Mouse (Mus musculus) intestine, postnatal 0 days (tissue): ENCODE data around the gene Mrps5. TPM values are rescaled to one million over a fixed set of nuclear protein-coding genes. Genes with fewer than 3 reads are reported as not detected.

ENCODE experiments used
- ATAC-seq: fragments of 200-750 bp; cut with Nextera tagmentation; 2 replicates; pipeline ENCODE4 v1.8.0; 2017; ENCODE audit warnings: mild to moderate bottlenecking, moderate TSS enrichment, moderate library complexity
- H3K27ac ChIP-seq: fragments of 300-500 bp; sonication (generic); 2 replicates; pipeline ENCODE4 v1.5.1; 2014; ENCODE audit warnings: mild to moderate bottlenecking, low read depth, low read length, moderate library complexity
- H3K27me3 ChIP-seq: fragments of 300-500 bp; sonication (generic); replicated peaks from 2 replicates; pipeline ENCODE4 v1.6.1; 2014; ENCODE audit warnings: low read length, mixed read lengths; ENCODE audit not compliant: control insufficient read depth, insufficient read depth
- H3K36me3 ChIP-seq: fragments of 300-500 bp; sonication (generic); 2 replicates; pipeline ENCODE4 v1.6.1; 2014; ENCODE audit warnings: mild to moderate bottlenecking, moderate library complexity; ENCODE audit not compliant: control insufficient read depth, insufficient read depth
- H3K4me1 ChIP-seq: fragments of 300-500 bp; sonication (generic); replicated peaks from 2 replicates; pipeline ENCODE4 v1.6.1; 2014; ENCODE audit warnings: antibody characterized with exemption, low read length, mixed read lengths; ENCODE audit not compliant: control insufficient read depth, insufficient read depth
- H3K4me2 ChIP-seq: fragments of 300-500 bp; sonication (generic); replicated peaks from 2 replicates; pipeline ENCODE4 v1.6.1; 2014; ENCODE audit warnings: low read depth, mild to moderate bottlenecking, moderate library complexity
- H3K4me3 ChIP-seq: fragments of 300-500 bp; sonication (generic); 2 replicates; pipeline ENCODE4 v1.5.1; 2014; ENCODE audit warnings: low read depth, low read length
- H3K9ac ChIP-seq: fragments of 300-500 bp; sonication (generic); 2 replicates; pipeline ENCODE4 v1.6.1; 2014; ENCODE audit warnings: mild to moderate bottlenecking, low read depth, low read length
- H3K9me3 ChIP-seq: fragments of 300-500 bp; sonication (generic); 2 replicates; pipeline ENCODE4 v1.6.1; 2016; ENCODE audit warnings: mixed run types; ENCODE audit not compliant: control insufficient read depth
- CTCF ChIP-seq: sonication (generic); IDR thresholded peaks from 2 replicates; pipeline ENCODE4 v1.5.1; 2016; ENCODE audit warnings: low read depth, mild to moderate bottlenecking, control low read depth, antibody characterized with exemption, moderate library complexity
- WGBS: fragments of 180-500 bp; shearing (Covaris S2); extraction: QIAGEN DNeasy Blood & Tissue Kit; methylation state at CpG from one replicate; pipeline ENCODE4 v1.1.7; 2014; 5-methylcytosine and 5-hydroxymethylcytosine counted together
- polyA plus RNA-seq: library from polyadenylated mRNA; unstranded; fragments of >200 nt; fragmentation: Nextera tagmentation; extraction: Ambion mirVana; gene quantifications from 2 replicates; pipeline ENCODE4 v1.2.1, GENCODE M21; 2015

Mrps5 gene
- polyA plus RNA-seq, 1 experiment from 2014 or later: 71.0 TPM

GRCm38 (mm10) chr2:127608986-127609385 is 22.0 kb downstream of the Mrps5 start:
- TF ChIP-seq CTCF: no peak
- Histone ChIP-seq H3K27me3 (no peaks in the 10 kb centered on the region), H3K9me3 (no peaks in the 10 kb centered on the region), H3K4me2 (no peak overlapping the region), H3K27ac (no peak overlapping the region), H3K9ac (no peak overlapping the region), H3K4me1 (no peaks in the 10 kb centered on the region), H3K36me3 (peaks cover 19% of the 10 kb centered on the region), H3K4me3 (no peak overlapping the region)
- no peak for ATAC-seq
- 16% methylated on average over 5 of the region's 5 CpGs for WGBS

GRCm38 (mm10) chr2:127611386-127611785 is 24.4 kb downstream of the Mrps5 start:
- no peak for ATAC-seq
- Histone ChIP-seq H3K9ac (no peak overlapping the region), H3K4me1 (no peaks in the 10 kb centered on the region), H3K27me3 (no peaks in the 10 kb centered on the region), H3K4me2 (no peak overlapping the region), H3K9me3 (no peaks in the 10 kb centered on the region), H3K36me3 (no peaks in the 10 kb centered on the region), H3K27ac (no peak overlapping the region), H3K4me3 (no peak overlapping the region)
- TF ChIP-seq CTCF: no peak
- 47% methylated on average over 4 of the region's 4 CpGs for WGBS

GRCm38 (mm10) chr2:127612288-127612687 is 25.3 kb downstream of the Mrps5 start:
- no peak overlapping the region for H3K9ac ChIP-seq
- H3K27me3 ChIP-seq: no peaks in the 10 kb centered on the region
- no peaks in the 10 kb centered on the region for H3K9me3 ChIP-seq
- H3K36me3 ChIP-seq: no peaks in the 10 kb centered on the region
- H3K4me3 ChIP-seq: no peak overlapping the region
- no peaks in the 10 kb centered on the region for H3K4me1 ChIP-seq
- no peak for ATAC-seq
- TF ChIP-seq CTCF: no peak
- 94% methylated on average over 4 of the region's 4 CpGs for WGBS
- no peak overlapping the region for H3K4me2 ChIP-seq
- no peak overlapping the region for H3K27ac ChIP-seq

- Histone ChIP-seq H3K9ac (no peak overlapping the region), H3K9me3 (no peaks in the 10 kb centered on the region), H3K27ac (no peak overlapping the region), H3K36me3 (no peaks in the 10 kb centered on the region), H3K4me3 (no peak overlapping the region), H3K4me2 (no peak overlapping the region), H3K27me3 (no peaks in the 10 kb centered on the region), H3K4me1 (no peaks in the 10 kb centered on the region)
- TF ChIP-seq CTCF: no peak
- WGBS: 90% methylated on average over 3 of the region's 3 CpGs
- no peak for ATAC-seq
Observed at GRCm38 (mm10) chr2:127619311-127619710, 32.3 kb downstream of the Mrps5 start.

GRCm38 (mm10) chr2:127622065-127622464 is 35.0 kb downstream of the Mrps5 start:
- Histone ChIP-seq H3K36me3 (no peaks in the 10 kb centered on the region), H3K9me3 (no peaks in the 10 kb centered on the region), H3K4me1 (no peaks in the 10 kb centered on the region), H3K27ac (no peak overlapping the region), H3K4me2 (no peak overlapping the region), H3K9ac (no peak overlapping the region), H3K27me3 (no peaks in the 10 kb centered on the region), H3K4me3 (no peak overlapping the region)
- TF ChIP-seq CTCF: no peak
- ATAC-seq: no peak
- 41% methylated on average over 3 of the region's 3 CpGs for WGBS

- ATAC-seq: no peak
- no peak overlapping the region for H3K4me3 ChIP-seq
- no peaks in the 10 kb centered on the region for H3K4me1 ChIP-seq
- WGBS: 89% methylated on average over 2 of the region's 2 CpGs
- H3K27me3 ChIP-seq: no peaks in the 10 kb centered on the region
- H3K9ac ChIP-seq: no peak overlapping the region
- no peak for TF ChIP-seq CTCF
- no peak overlapping the region for H3K27ac ChIP-seq
- H3K9me3 ChIP-seq: no peaks in the 10 kb centered on the region
- H3K36me3 ChIP-seq: no peaks in the 10 kb centered on the region
- no peak overlapping the region for H3K4me2 ChIP-seq
Observed at GRCm38 (mm10) chr2:127624786-127625185, 37.8 kb downstream of the Mrps5 start.

- 60% methylated on average over 5 of the region's 5 CpGs for WGBS
- no peak overlapping the region for H3K9ac ChIP-seq
Observed at GRCm38 (mm10) chr2:127625659-127626058, 38.6 kb downstream of the Mrps5 start.

More at GRCm38 (mm10) chr2:127625659-127626058, 38.6 kb downstream of the Mrps5 start:
- H3K4me2 ChIP-seq: no peak overlapping the region
- no peak overlapping the region for H3K4me3 ChIP-seq
- TF ChIP-seq CTCF: no peak
- H3K4me1 ChIP-seq: no peaks in the 10 kb centered on the region
- H3K27me3 ChIP-seq: no peaks in the 10 kb centered on the region
- no peak overlapping the region for H3K27ac ChIP-seq
- no peaks in the 10 kb centered on the region for H3K36me3 ChIP-seq
- ATAC-seq: no peak
- no peaks in the 10 kb centered on the region for H3K9me3 ChIP-seq
